Mouse (Mus musculus) lung, adult 2 months (tissue): Measurements from ENCODE around the gene 1600002K03Rik.

Experiments
- CTCF ChIP-seq: fragments of 200-500 bp; IDR thresholded peaks from 2 replicates; pipeline ENCODE4 v1.5.1; 2011; ENCODE audit warnings: mild to moderate bottlenecking, low read length, control low read depth; ENCODE audit not compliant: insufficient read depth
- POLR2A ChIP-seq: fragments of 200-500 bp; IDR thresholded peaks from 2 replicates; pipeline ENCODE4 v1.6.1; 2011; ENCODE audit warnings: low read depth, mild to moderate bottlenecking, control low read depth, low read length, borderline replicate concordance; ENCODE audit errors: extremely low read depth

DNA sequence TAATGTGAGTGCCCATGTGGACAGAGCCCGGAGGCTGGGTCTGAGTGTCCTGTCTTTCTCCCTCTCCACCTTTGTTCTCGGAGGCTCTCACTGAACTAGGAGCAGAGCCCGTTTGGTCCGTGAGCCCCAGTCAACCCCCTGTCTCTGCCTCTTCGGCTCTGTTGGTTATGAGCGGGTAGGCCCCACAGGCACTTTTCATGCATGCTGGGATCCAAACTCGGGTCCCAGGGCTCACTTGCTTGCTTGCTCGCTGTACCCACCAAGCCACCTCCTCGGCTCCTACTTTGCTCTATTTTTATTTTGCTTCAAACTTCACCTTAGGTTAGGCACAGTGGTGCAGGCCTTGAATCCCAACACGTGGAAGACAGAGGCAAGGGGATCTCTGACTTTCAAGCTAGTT is 15.0 kb downstream of the 1600002K03Rik start:
- no peak for TF ChIP-seq CTCF
- TF ChIP-seq POLR2A: no peak
